Mouse (Mus musculus): ENCODE results near the gene Dennd2c.
"Not testable (repeated sequence)": the region's sequence is repeated elsewhere in the genome, so short reads cannot be mapped to it uniquely, and the experiment has no call there.

DNA sequence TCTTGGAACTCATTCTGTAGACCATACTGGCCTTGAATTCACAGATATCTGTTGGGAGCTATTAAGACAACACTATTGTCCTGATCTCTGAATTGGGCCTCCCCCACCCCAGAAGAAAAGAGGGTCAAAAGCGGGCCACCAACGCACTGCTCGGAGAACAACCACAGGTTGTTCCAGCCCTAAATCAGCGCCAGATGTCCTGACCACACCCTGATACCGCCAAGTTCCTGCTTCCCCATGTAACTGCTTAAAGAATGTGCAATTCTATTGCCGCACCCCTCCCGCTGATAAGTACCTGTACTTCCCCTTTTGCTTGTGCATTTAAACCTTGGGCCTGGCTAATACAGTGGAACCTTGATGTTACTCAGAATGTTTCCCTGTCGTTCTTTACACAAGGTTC, 113.0 kb downstream of the Dennd2c start:
- TF ChIP-seq CTCF (IDR thresholded peaks at IDR 0.05; ENCODE audit: low read depth, low read length); POLR2AphosphoS5 (IDR thresholded peaks at IDR 0.05; ENCODE audit: insufficient replicate concordance, low read depth, low read length); GATA1 (IDR thresholded peaks at IDR 0.05; ENCODE audit: borderline replicate concordance, low read length); GATA2 (IDR thresholded peaks at IDR 0.05; ENCODE audit: borderline replicate concordance, low read depth, low read length); TAL1 (conservative IDR thresholded peaks at IDR 0.05; ENCODE audit: low read depth, low read length): not testable (repeated sequence)

Data from G1E (cell line).